Mouse (Mus musculus) neural tube, embryonic 15.5 days (tissue): ENCODE data around the gene Mum1. TPM values are rescaled to one million over a fixed set of nuclear protein-coding genes. Genes with fewer than 3 reads are reported as not detected.
A peak's percentile ranks its signal among the peaks of the same experiment; 100 is the strongest.
"Not testable (repeated sequence)": the region's sequence is repeated elsewhere in the genome, so short reads cannot be mapped to it uniquely, and the experiment has no call there.

Experiments
- ATAC-seq: fragments of 200-750 bp; cut with Nextera tagmentation; 2 replicates; pipeline ENCODE4 v1.8.0; 2017; ENCODE audit warnings: mild to moderate bottlenecking, moderate TSS enrichment, moderate library complexity; ENCODE audit not compliant: low FRiP score
- H3K27ac ChIP-seq: fragments of 300-500 bp; sonication (generic); replicated peaks from 2 replicates; pipeline ENCODE4 v1.5.1; 2015; ENCODE audit warnings: mild to moderate bottlenecking, inconsistent platforms
- H3K27me3 ChIP-seq: fragments of 300-500 bp; sonication (generic); replicated peaks from 2 replicates; pipeline ENCODE4 v1.6.1; 2015; ENCODE audit warnings: inconsistent platforms
- H3K36me3 ChIP-seq: fragments of 300-500 bp; sonication (generic); 2 replicates; pipeline ENCODE4 v1.6.1; 2015; ENCODE audit warnings: inconsistent platforms
- H3K4me1 ChIP-seq: fragments of 300-500 bp; sonication (generic); 2 replicates; pipeline ENCODE4 v1.6.1; 2015; ENCODE audit warnings: inconsistent platforms
- H3K4me2 ChIP-seq: fragments of 300-500 bp; sonication (generic); 2 replicates; pipeline ENCODE4 v1.6.1; 2015; ENCODE audit warnings: inconsistent platforms, mild to moderate bottlenecking, moderate library complexity
- H3K4me3 ChIP-seq: fragments of 300-500 bp; sonication (generic); replicated peaks from 2 replicates; pipeline ENCODE4 v1.5.1; 2015; ENCODE audit warnings: mild to moderate bottlenecking, inconsistent platforms
- H3K9ac ChIP-seq: fragments of 300-500 bp; sonication (generic); replicated peaks from 2 replicates; pipeline ENCODE4 v1.6.1; 2015; ENCODE audit warnings: mild to moderate bottlenecking, inconsistent platforms
- H3K9me3 ChIP-seq: fragments of 300-500 bp; sonication (generic); replicated peaks from 2 replicates; pipeline ENCODE4 v1.6.1; 2016; ENCODE audit warnings: inconsistent platforms
- WGBS: fragments of 180-500 bp; shearing (Covaris S2); methylation state at CpG from one replicate; pipeline ENCODE4 v1.1.7; 2015; ENCODE audit warnings: mixed read lengths; 5-methylcytosine and 5-hydroxymethylcytosine counted together
- polyA plus RNA-seq: library from polyadenylated mRNA; unstranded; fragments of >200 nt; fragmentation: Nextera tagmentation; extraction: Ambion mirVana; gene quantifications from 2 replicates; pipeline ENCODE4 v1.2.1, GENCODE M21; 2015

The Mum1 gene
- polyA plus RNA-seq, 1 experiment from 2014 or later: 46.8 TPM

GRCm38 (mm10) chr10:80239791-80240190 is 13.6 kb downstream of the Mum1 start:
- H3K36me3 ChIP-seq: peaks cover 93% of the 10 kb centered on the region
- no peak overlapping the region for H3K27ac ChIP-seq
- 95% methylated on average over 6 of the region's 6 CpGs for WGBS

GRCm38 (mm10) chr10:80242088-80242487 is 15.9 kb downstream of the Mum1 start:
- Histone ChIP-seq H3K36me3 (peaks cover 73% of the 10 kb centered on the region), H3K27ac (no peak overlapping the region), H3K9ac (no peak overlapping the region), H3K4me2 (no peak overlapping the region), H3K4me3 (no peak overlapping the region), H3K4me1 (peaks cover 10% of the 10 kb centered on the region), H3K27me3 (no peaks in the 10 kb centered on the region), H3K9me3 (no peaks in the 10 kb centered on the region)
- WGBS: 68% methylated on average over 9 of the region's 9 CpGs
- no peak for ATAC-seq

More at GRCm38 (mm10) chr10:80239791-80240190, 13.6 kb downstream of the Mum1 start:
- ATAC-seq: no peak
- H3K27me3 ChIP-seq: no peaks in the 10 kb centered on the region
- no peak overlapping the region for H3K4me2 ChIP-seq
- H3K4me1 ChIP-seq: no peaks in the 10 kb centered on the region
- H3K9ac ChIP-seq: no peak overlapping the region
- no peaks in the 10 kb centered on the region for H3K9me3 ChIP-seq
- H3K4me3 ChIP-seq: no peak overlapping the region

GRCm38 (mm10) chr10:80242607-80243006 is 16.4 kb downstream of the Mum1 start:
- no peak overlapping the region for H3K4me3 ChIP-seq
- no peak overlapping the region for H3K4me2 ChIP-seq
- no peaks in the 10 kb centered on the region for H3K27me3 ChIP-seq
- no peaks in the 10 kb centered on the region for H3K9me3 ChIP-seq
- ATAC-seq: no peak
- H3K9ac ChIP-seq: no peak overlapping the region
- peaks cover 68% of the 10 kb centered on the region for H3K36me3 ChIP-seq
- H3K4me1 ChIP-seq: peaks cover 10% of the 10 kb centered on the region
- WGBS: 96% methylated on average over 3 of the region's 3 CpGs
- H3K27ac ChIP-seq: no peak overlapping the region

- no peak for ATAC-seq
- Histone ChIP-seq H3K27ac (0 out of 2 replicates have a peak overlapping the region, but pooled peaks have one; percentile 43), H3K36me3 (peaks cover 45% of the 10 kb centered on the region), H3K4me2 (no peak overlapping the region), H3K4me3 (no peak overlapping the region), H3K27me3 (no peaks in the 10 kb centered on the region), H3K9ac (no peak overlapping the region), H3K9me3 (no peaks in the 10 kb centered on the region), H3K4me1 (peaks cover 20% of the 10 kb centered on the region)
- WGBS: 34% methylated on average over 5 of the region's 5 CpGs
Measured at GRCm38 (mm10) chr10:80244791-80245399, 18.7 kb downstream of the Mum1 start.

GRCm38 (mm10) chr10:80245600-80245999 is 19.4 kb downstream of the Mum1 start:
- H3K27ac ChIP-seq: 0 out of 2 replicates have a peak overlapping the region, but pooled peaks have one; percentile 43
- H3K9ac ChIP-seq: peak overlapping the region; percentile 32; the same call in 1 of the 2 replicates
- no peaks in the 10 kb centered on the region for H3K9me3 ChIP-seq
- peaks cover 38% of the 10 kb centered on the region for H3K36me3 ChIP-seq
- ATAC-seq: no peak
- no peak overlapping the region for H3K4me3 ChIP-seq
- no peak overlapping the region for H3K4me2 ChIP-seq
- whole genome bisulfite sequencing: 5% methylated on average over 4 of the region's 4 CpGs
- no peaks in the 10 kb centered on the region for H3K27me3 ChIP-seq
- peaks cover 27% of the 10 kb centered on the region for H3K4me1 ChIP-seq

- H3K4me2 ChIP-seq: 0 out of 2 replicates have a peak overlapping the region, but pooled peaks have one; percentile 91
- H3K27me3 ChIP-seq: no peaks in the 10 kb centered on the region
- no peaks in the 10 kb centered on the region for H3K9me3 ChIP-seq
- H3K9ac ChIP-seq: no peak overlapping the region
- H3K27ac ChIP-seq: 0 out of 2 replicates have a peak overlapping the region, but pooled peaks have one; percentile 39
- H3K4me1 ChIP-seq: peaks cover 44% of the 10 kb centered on the region
- no peak overlapping the region for H3K4me3 ChIP-seq
- 46% methylated on average over 6 of the region's 6 CpGs for WGBS
- no peak for ATAC-seq
- peaks cover 22% of the 10 kb centered on the region for H3K36me3 ChIP-seq
Measured at GRCm38 (mm10) chr10:80247849-80248248, 21.6 kb downstream of the Mum1 start.

- H3K4me3 ChIP-seq: peak overlapping the region; percentile 73
- 39% methylated on average over 3 of the region's 3 CpGs for WGBS
- not testable (repeated sequence) for ATAC-seq, H3K9ac ChIP-seq, H3K9me3 ChIP-seq, H3K27me3 ChIP-seq
- H3K4me2 ChIP-seq: peak overlapping the region; percentile 91
- 0 out of 2 replicates have a peak overlapping the region, but pooled peaks have one; percentile 39 for H3K27ac ChIP-seq
- peaks cover 20% of the 10 kb centered on the region for H3K36me3 ChIP-seq
- H3K4me1 ChIP-seq: peaks cover 44% of the 10 kb centered on the region
Measured at GRCm38 (mm10) chr10:80248437-80248836, 22.2 kb downstream of the Mum1 start.

GRCm38 (mm10) chr10:80248971-80249640 is 22.9 kb downstream of the Mum1 start, which contains the start of gene Ndufs7:
Gene Ndufs7 (plus strand): TSS chr10:80249121.
- peak; percentile 89 for ATAC-seq
- Histone ChIP-seq H3K27ac (peak within 1 kb of the TSS; percentile 92), H3K4me3 (peak within 1 kb of the TSS; percentile 73), H3K9ac (peak within 1 kb of the TSS; percentile 75), H3K4me1 (peaks cover 44% of the 10 kb centered on the region), H3K36me3 (peaks cover 20% of the 10 kb centered on the region), H3K27me3 (no peaks in the 10 kb centered on the region), H3K4me2 (peak within 1 kb of the TSS; percentile 91), H3K9me3 (no peaks in the 10 kb centered on the region)
- under 1% methylated on average over 53 of the region's 53 CpGs for WGBS

GRCm38 (mm10) chr10:80250059-80250458 is 23.8 kb downstream of the Mum1 start:
- ATAC-seq: no peak
- H3K4me2 ChIP-seq: peak overlapping the region; percentile 91
- H3K36me3 ChIP-seq: peaks cover 25% of the 10 kb centered on the region
- WGBS: 43% methylated on average over 2 of the region's 2 CpGs
- H3K27me3 ChIP-seq: no peaks in the 10 kb centered on the region
- H3K4me1 ChIP-seq: peaks cover 43% of the 10 kb centered on the region
- H3K9me3 ChIP-seq: no peaks in the 10 kb centered on the region
- peak overlapping the region; percentile 92 for H3K27ac ChIP-seq
- peak overlapping the region; percentile 73 for H3K4me3 ChIP-seq
- peak overlapping the region; percentile 75 for H3K9ac ChIP-seq

GRCm38 (mm10) chr10:80250573-80250972 is 24.3 kb downstream of the Mum1 start:
- 86% methylated on average over 4 of the region's 4 CpGs for WGBS
- H3K4me2 ChIP-seq: peak overlapping the region; percentile 91
- H3K4me1 ChIP-seq: peaks cover 38% of the 10 kb centered on the region
- no peak overlapping the region for H3K27ac ChIP-seq
- peak overlapping the region; percentile 73 for H3K4me3 ChIP-seq
- peaks cover 30% of the 10 kb centered on the region for H3K36me3 ChIP-seq
- no peak for ATAC-seq
- no peaks in the 10 kb centered on the region for H3K9me3 ChIP-seq
- no peaks in the 10 kb centered on the region for H3K27me3 ChIP-seq
- H3K9ac ChIP-seq: 0 out of 2 replicates have a peak overlapping the region, but pooled peaks have one; percentile 75

- ATAC-seq: no peak
- Histone ChIP-seq H3K9ac (0 out of 2 replicates have a peak overlapping the region, but pooled peaks have one; percentile 11), H3K27ac (no peak overlapping the region)
Measured at GRCm38 (mm10) chr10:80252011-80252410, 25.8 kb downstream of the Mum1 start.

More at GRCm38 (mm10) chr10:80252011-80252410, 25.8 kb downstream of the Mum1 start:
- Histone ChIP-seq H3K4me1 (peaks cover 37% of the 10 kb centered on the region), H3K9me3 (no peaks in the 10 kb centered on the region), H3K4me2 (no peak overlapping the region), H3K36me3 (peaks cover 43% of the 10 kb centered on the region), H3K27me3 (no peaks in the 10 kb centered on the region), H3K4me3 (no peak overlapping the region)
